Mouse (Mus musculus) lung, adult 2 months (tissue): Measurements from ENCODE around the gene Wwc2. TPM values are rescaled to one million over a fixed set of nuclear protein-coding genes. Genes with fewer than 3 reads are reported as not detected.
A peak's percentile ranks its signal among the peaks of the same experiment; 100 is the strongest.

Source experiments
- DNase-seq: peaks from one replicate; pipeline ENCODE4 v3.0.0; 2022
- H3K4me1 ChIP-seq: fragments of 200-500 bp; 2 replicates; pipeline ENCODE4 v1.6.1; 2011; ENCODE audit warnings: low read length; ENCODE audit not compliant: control insufficient read depth, insufficient read depth
- H3K4me3 ChIP-seq: fragments of 200-500 bp; replicated peaks from 2 replicates; pipeline ENCODE3; 2011; ENCODE audit warnings: low read depth, mild to moderate bottlenecking, control low read depth, low read length; ENCODE audit errors: extremely low read depth
- CTCF ChIP-seq: fragments of 200-500 bp; IDR thresholded peaks from 2 replicates; pipeline ENCODE4 v1.5.1; 2011; ENCODE audit warnings: mild to moderate bottlenecking, low read length, control low read depth; ENCODE audit not compliant: insufficient read depth
- POLR2A ChIP-seq: fragments of 200-500 bp; IDR thresholded peaks from 2 replicates; pipeline ENCODE4 v1.6.1; 2011; ENCODE audit warnings: low read depth, mild to moderate bottlenecking, control low read depth, low read length, borderline replicate concordance; ENCODE audit errors: extremely low read depth
- WGBS: fragments of 180-500 bp; shearing (Covaris S2); methylation state at CpG from one replicate; pipeline ENCODE4 v1.1.7; 2018; 5-methylcytosine and 5-hydroxymethylcytosine counted together
- polyA plus RNA-seq: library from polyadenylated mRNA; depleted of rRNA; stranded (reverse); fragments of >200 nt; gene quantifications from 2 replicates; pipeline ENCODE4 v1.2.3, GENCODE M21; 2012

The Wwc2 gene
- polyA plus RNA-seq, 1 experiment, result 25.5 TPM

- no peak for DNase-seq
- 50% methylated on average over 10 of the region's 10 CpGs for WGBS
- TF ChIP-seq POLR2A (no peak), CTCF (no peak)
- peak overlapping the region; percentile 30 for H3K4me3 ChIP-seq
- no peaks in the 10 kb centered on the region for H3K4me1 ChIP-seq
These were observed 21.1 kb upstream of the Wwc2 start for GRCm38 (mm10) chr8:48011871-48012270.

- TF ChIP-seq POLR2A, result no peak
- TF ChIP-seq CTCF, result no peak
- WGBS, result 88% methylated on average over 14 of the region's 14 CpGs
- DNase-seq, result no peak
- H3K4me3 ChIP-seq, result no peak overlapping the region
- H3K4me1 ChIP-seq, result no peaks in the 10 kb centered on the region
These were observed 20.3 kb upstream of the Wwc2 start for GRCm38 (mm10) chr8:48010977-48011376.

GRCm38 (mm10) chr8:48009399-48009798, 18.7 kb upstream of the Wwc2 start:
- H3K4me1 ChIP-seq, result no peaks in the 10 kb centered on the region
- TF ChIP-seq POLR2A (no peak), CTCF (no peak)
- DNase-seq, result no peak
- WGBS, result 87% methylated on average over 15 of the region's 15 CpGs
- H3K4me3 ChIP-seq, result no peak overlapping the region

- DNase-seq, result no peak
- TF ChIP-seq CTCF (no peak), POLR2A (no peak)
- WGBS, result 83% methylated on average over 8 of the region's 8 CpGs
- no peaks in the 10 kb centered on the region for H3K4me1 ChIP-seq
- no peak overlapping the region for H3K4me3 ChIP-seq
These were observed 18.2 kb upstream of the Wwc2 start for GRCm38 (mm10) chr8:48008936-48009335.

- H3K4me3 ChIP-seq, result no peak overlapping the region
- DNase-seq, result no peak
- TF ChIP-seq POLR2A (no peak), CTCF (no peak)
- no peaks in the 10 kb centered on the region for H3K4me1 ChIP-seq
- 77% methylated on average over 4 of the region's 4 CpGs for WGBS
These were observed 16.1 kb upstream of the Wwc2 start for GRCm38 (mm10) chr8:48006869-48007268.

GRCm38 (mm10) chr8:48002551-48002950, 11.8 kb upstream of the Wwc2 start:
- no peak for TF ChIP-seq POLR2A
- TF ChIP-seq CTCF, result no peak
- WGBS, result 88% methylated on average over 8 of the region's 8 CpGs
- H3K4me3 ChIP-seq, result no peak overlapping the region
- DNase-seq, result no peak
- H3K4me1 ChIP-seq, result no peaks in the 10 kb centered on the region

GRCm38 (mm10) chr8:48001395-48001794, 10.7 kb upstream of the Wwc2 start:
- DNase-seq, result no peak
- Histone ChIP-seq H3K4me3 (no peak overlapping the region), H3K4me1 (no peaks in the 10 kb centered on the region)
- no peak for TF ChIP-seq POLR2A
- TF ChIP-seq CTCF, result no peak
- 90% methylated on average over 6 of the region's 6 CpGs for WGBS

GRCm38 (mm10) chr8:47996712-47997111, 6.0 kb upstream of the Wwc2 start:
- DNase-seq, result no peak
- 74% methylated on average over 1 of the region's 1 CpGs for WGBS
- TF ChIP-seq CTCF (no peak), POLR2A (no peak)

GRCm38 (mm10) chr8:47996126-47996525, 5.4 kb upstream of the Wwc2 start:
- 94% methylated on average over 3 of the region's 3 CpGs for WGBS
- H3K4me3 ChIP-seq, result no peak overlapping the region

More at GRCm38 (mm10) chr8:47996712-47997111, 6.0 kb upstream of the Wwc2 start:
- peaks cover 3% of the 10 kb centered on the region; the same call in 1 of the 2 replicates for H3K4me1 ChIP-seq
- H3K4me3 ChIP-seq, result no peak overlapping the region

GRCm38 (mm10) chr8:47995391-47995790, 4.7 kb upstream of the Wwc2 start:
- peaks cover 5% of the 10 kb centered on the region; the same call in 1 of the 2 replicates for H3K4me1 ChIP-seq
- TF ChIP-seq POLR2A (no peak), CTCF (no peak)
- 82% methylated on average over 6 of the region's 6 CpGs for WGBS
- no peak overlapping the region for H3K4me3 ChIP-seq
- DNase-seq, result no peak

More at GRCm38 (mm10) chr8:47996126-47996525, 5.4 kb upstream of the Wwc2 start:
- TF ChIP-seq CTCF (no peak), POLR2A (no peak)
- peaks cover 5% of the 10 kb centered on the region; the same call in 1 of the 2 replicates for H3K4me1 ChIP-seq
- no peak for DNase-seq
